Mouse (Mus musculus) E14TG2a.4 (cell line): ENCODE results near the gene Prrt1.

ENCODE experiments used
- CTCF ChIP-seq: conservative IDR thresholded peaks from 2 replicates; pipeline ENCODE4 v1.5.1; 2014; ENCODE audit warnings: low read length
- POU5F1 ChIP-seq: IDR thresholded peaks from 2 replicates; pipeline ENCODE4 v1.6.1; 2014; ENCODE audit warnings: low read length, borderline replicate concordance

- TF ChIP-seq CTCF = no peak
- TF ChIP-seq POU5F1 = no peak
Measured at GRCm38 (mm10) chr17:34607997-34608396, 21.3 kb upstream of the Prrt1 start.
